Mouse (Mus musculus): ENCODE measurements around the gene Ptgr1. TPM values are rescaled to one million over a fixed set of nuclear protein-coding genes. Genes with fewer than 3 reads are reported as not detected.
A peak's percentile ranks its signal among the peaks of the same experiment; 100 is the strongest.

The Ptgr1 gene
- 10.8 and 12.1 TPM in 2 replicates for polyA plus RNA-seq (2016; fragmentation: Nextera tagmentation; extraction: Ambion mirVana)

GRCm38 (mm10) chr4:58986540-58987190 lies at the start of gene Ptgr1:
TSS of gene Ptgr1 (minus strand) at chr4:58987119.
- H3K4me3 ChIP-seq, result peak within 1 kb of the TSS; percentile 43
- H3K9ac ChIP-seq, result peak within 1 kb of the TSS; percentile 48; the same call in 1 of the 2 replicates
- no peaks in the 10 kb centered on the region for H3K36me3 ChIP-seq
- ATAC-seq (ENCODE audit: low FRiP score, low read depth), result peak; percentile 81
- peak within 1 kb of the TSS; percentile 76 for H3K4me2 ChIP-seq (replicated peaks)
- 2% methylated on average over 28 of the region's 28 CpGs for WGBS
- H3K4me1 ChIP-seq, result no peaks in the 10 kb centered on the region
- H3K27ac ChIP-seq, result no peak within 1 kb of the TSS
- H3K9me3 ChIP-seq, result no peaks in the 10 kb centered on the region
- no peaks in the 10 kb centered on the region for H3K27me3 ChIP-seq (replicated peaks)

GRCm38 (mm10) chr4:59035786-59036350 lies 48.9 kb upstream of the Ptgr1 start:
- H3K9ac ChIP-seq, result peak overlapping the region; percentile 81
- H3K4me1 ChIP-seq, result no peaks in the 10 kb centered on the region; the same call in 1 of the 2 replicates
- H3K4me2 ChIP-seq (replicated peaks), result peak overlapping the region; percentile 64
- H3K4me3 ChIP-seq, result peak overlapping the region; percentile 61
- H3K27ac ChIP-seq, result peak overlapping the region; percentile 77; the same call in 1 of the 2 replicates
- no peaks in the 10 kb centered on the region for H3K9me3 ChIP-seq
- peak; percentile 51; the same call in 1 of the 2 replicates for ATAC-seq (ENCODE audit: low FRiP score, low read depth)
- no peaks in the 10 kb centered on the region for H3K27me3 ChIP-seq (replicated peaks)
- peaks cover 11% of the 10 kb centered on the region; the same call in 1 of the 2 replicates for H3K36me3 ChIP-seq
- WGBS, result 57% methylated on average over 18 of the region's 18 CpGs

GRCm38 (mm10) chr4:59034918-59035785 lies 48.2 kb upstream of the Ptgr1 start, which contains the start of gene Gng10:
TSS of gene Gng10 (plus strand) at chr4:59035088.
- peak within 1 kb of the TSS; percentile 81 for H3K9ac ChIP-seq
- H3K27me3 ChIP-seq (replicated peaks), result no peaks in the 10 kb centered on the region
- peak within 1 kb of the TSS; percentile 77 for H3K27ac ChIP-seq
- peak within 1 kb of the TSS; percentile 64 for H3K4me2 ChIP-seq (replicated peaks)
- H3K9me3 ChIP-seq, result no peaks in the 10 kb centered on the region
- ATAC-seq (ENCODE audit: low FRiP score, low read depth), result peak; percentile 89
- H3K4me1 ChIP-seq, result no peaks in the 10 kb centered on the region; the same call in 1 of the 2 replicates
- peaks cover 9% of the 10 kb centered on the region; the same call in 1 of the 2 replicates for H3K36me3 ChIP-seq
- 7% methylated on average over 75 of the region's 76 CpGs for WGBS
- peak within 1 kb of the TSS; percentile 61 for H3K4me3 ChIP-seq

GRCm38 (mm10) chr4:59034325-59034917 lies 47.5 kb upstream of the Ptgr1 start:
- Histone ChIP-seq H3K4me2 (replicated peaks) (peak overlapping the region; percentile 64), H3K9me3 (no peaks in the 10 kb centered on the region), H3K4me3 (peak overlapping the region; percentile 61), H3K36me3 (0 out of 2 replicates have a peak, but pooled peaks cover 4% of the 10 kb centered on the region), H3K27ac (no peak overlapping the region), H3K27me3 (replicated peaks) (no peaks in the 10 kb centered on the region), H3K4me1 (no peaks in the 10 kb centered on the region; the same call in 1 of the 2 replicates), H3K9ac (peak overlapping the region; percentile 81; the same call in 1 of the 2 replicates)
- 84% methylated on average over 10 of the region's 10 CpGs for WGBS
- peak; percentile 27; the same call in 1 of the 2 replicates for ATAC-seq (ENCODE audit: low FRiP score, low read depth)

- WGBS, result 88% methylated on average over 2 of the region's 2 CpGs
- H3K4me2 ChIP-seq (replicated peaks), result no peak overlapping the region
- no peak for ATAC-seq (ENCODE audit: low FRiP score, low read depth)
Observed at GRCm38 (mm10) chr4:59016922-59017321, 30.0 kb upstream of the Ptgr1 start.

GRCm38 (mm10) chr4:59015181-59015580 lies 28.3 kb upstream of the Ptgr1 start:
- no peak overlapping the region for H3K4me2 ChIP-seq (replicated peaks)
- H3K27ac ChIP-seq, result no peak overlapping the region
- H3K9me3 ChIP-seq, result no peaks in the 10 kb centered on the region
- no peak for ATAC-seq (ENCODE audit: low FRiP score, low read depth)
- no peak overlapping the region for H3K4me3 ChIP-seq
- no peak overlapping the region for H3K9ac ChIP-seq
- 92% methylated on average over 3 of the region's 3 CpGs for WGBS
- H3K4me1 ChIP-seq, result no peaks in the 10 kb centered on the region
- no peaks in the 10 kb centered on the region for H3K27me3 ChIP-seq (replicated peaks)
- peaks cover 20% of the 10 kb centered on the region for H3K36me3 ChIP-seq

More at GRCm38 (mm10) chr4:59016922-59017321, 30.0 kb upstream of the Ptgr1 start:
- no peak overlapping the region for H3K27ac ChIP-seq
- no peaks in the 10 kb centered on the region for H3K4me1 ChIP-seq
- no peak overlapping the region for H3K4me3 ChIP-seq
- peaks cover 30% of the 10 kb centered on the region for H3K36me3 ChIP-seq
- no peaks in the 10 kb centered on the region for H3K27me3 ChIP-seq (replicated peaks)
- no peak overlapping the region for H3K9ac ChIP-seq
- no peaks in the 10 kb centered on the region for H3K9me3 ChIP-seq

GRCm38 (mm10) chr4:59011446-59011845 lies 24.5 kb upstream of the Ptgr1 start:
- no peak overlapping the region for H3K4me2 ChIP-seq (replicated peaks)
- H3K27me3 ChIP-seq (replicated peaks), result no peaks in the 10 kb centered on the region
- H3K36me3 ChIP-seq, result peaks cover under 1% of the 10 kb centered on the region; the same call in 1 of the 2 replicates
- WGBS, result 85% methylated on average over 3 of the region's 3 CpGs
- peaks cover 1% of the 10 kb centered on the region; the same call in 1 of the 2 replicates for H3K4me1 ChIP-seq
- no peak overlapping the region for H3K27ac ChIP-seq
- no peaks in the 10 kb centered on the region for H3K9me3 ChIP-seq
- ATAC-seq (ENCODE audit: low FRiP score, low read depth), result no peak
- no peak overlapping the region for H3K4me3 ChIP-seq
- no peak overlapping the region for H3K9ac ChIP-seq

- no peak overlapping the region for H3K9ac ChIP-seq
- no peaks in the 10 kb centered on the region for H3K27me3 ChIP-seq (replicated peaks)
- 84% methylated on average over 4 of the region's 4 CpGs for WGBS
- peaks cover 15% of the 10 kb centered on the region for H3K4me1 ChIP-seq
- no peaks in the 10 kb centered on the region for H3K36me3 ChIP-seq
- no peak overlapping the region for H3K4me3 ChIP-seq
- H3K4me2 ChIP-seq (replicated peaks), result no peak overlapping the region
- no peaks in the 10 kb centered on the region for H3K9me3 ChIP-seq
- H3K27ac ChIP-seq, result no peak overlapping the region
- ATAC-seq (ENCODE audit: low FRiP score, low read depth), result no peak
Observed at GRCm38 (mm10) chr4:59009696-59010095, 22.8 kb upstream of the Ptgr1 start.

- no peaks in the 10 kb centered on the region for H3K9me3 ChIP-seq
- WGBS, result 93% methylated on average over 7 of the region's 7 CpGs
- no peaks in the 10 kb centered on the region for H3K36me3 ChIP-seq
- H3K4me3 ChIP-seq, result no peak overlapping the region
- no peak for ATAC-seq (ENCODE audit: low FRiP score, low read depth)
- H3K9ac ChIP-seq, result no peak overlapping the region
- no peaks in the 10 kb centered on the region for H3K27me3 ChIP-seq (replicated peaks)
- H3K4me2 ChIP-seq (replicated peaks), result no peak overlapping the region
- H3K27ac ChIP-seq, result no peak overlapping the region
- peaks cover 20% of the 10 kb centered on the region for H3K4me1 ChIP-seq
Observed at GRCm38 (mm10) chr4:59009186-59009585, 22.3 kb upstream of the Ptgr1 start.

GRCm38 (mm10) chr4:59007974-59008373 lies 21.1 kb upstream of the Ptgr1 start:
- no peak overlapping the region for H3K4me3 ChIP-seq
- no peaks in the 10 kb centered on the region for H3K36me3 ChIP-seq
- peaks cover 27% of the 10 kb centered on the region for H3K4me1 ChIP-seq
- H3K27ac ChIP-seq, result no peak overlapping the region
- 80% methylated on average over 5 of the region's 5 CpGs for WGBS
- no peak for ATAC-seq (ENCODE audit: low FRiP score, low read depth)
- H3K9me3 ChIP-seq, result no peaks in the 10 kb centered on the region
- no peak overlapping the region for H3K9ac ChIP-seq
- no peaks in the 10 kb centered on the region for H3K27me3 ChIP-seq (replicated peaks)
- no peak overlapping the region for H3K4me2 ChIP-seq (replicated peaks)

GRCm38 (mm10) chr4:59007016-59007415 lies 20.1 kb upstream of the Ptgr1 start:
- H3K4me3 ChIP-seq, result no peak overlapping the region
- no peak overlapping the region for H3K9ac ChIP-seq
- H3K4me2 ChIP-seq (replicated peaks), result no peak overlapping the region
- H3K4me1 ChIP-seq, result peaks cover 30% of the 10 kb centered on the region
- no peak for ATAC-seq (ENCODE audit: low FRiP score, low read depth)
- 91% methylated on average over 6 of the region's 6 CpGs for WGBS
- no peaks in the 10 kb centered on the region for H3K36me3 ChIP-seq
- H3K9me3 ChIP-seq, result no peaks in the 10 kb centered on the region
- no peak overlapping the region for H3K27ac ChIP-seq
- no peaks in the 10 kb centered on the region for H3K27me3 ChIP-seq (replicated peaks)
